Mouse (Mus musculus): ENCODE results near the gene Mtmr3. TPM values are rescaled to one million over a fixed set of nuclear protein-coding genes. Genes with fewer than 3 reads are reported as not detected.
"Not testable (repeated sequence)": the region's sequence is repeated elsewhere in the genome, so short reads cannot be mapped to it uniquely, and the experiment has no call there.

Gene Mtmr3
- total RNA-seq, 2 experiments from 2014 or later, result 48.1 to 49.5 TPM

DNA sequence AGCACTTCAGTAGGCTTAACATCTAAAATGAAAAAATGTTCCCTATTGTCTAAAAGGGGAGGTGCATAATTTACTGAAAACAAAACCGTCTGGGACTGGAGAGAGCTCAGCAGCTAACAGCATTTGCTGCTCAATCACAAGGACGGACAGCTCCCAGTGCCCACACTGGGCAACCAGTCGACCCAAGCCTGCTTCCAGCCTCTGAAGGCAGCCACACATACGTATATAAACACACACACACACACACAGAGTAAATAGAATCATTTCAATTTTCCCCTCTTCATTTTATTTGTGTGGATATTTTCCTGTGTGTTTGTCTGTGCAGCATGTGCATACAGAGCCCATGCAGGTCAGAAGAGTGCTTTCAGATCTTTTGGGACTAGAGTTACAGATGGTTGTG is 49.3 kb downstream of the Mtmr3 start:
- intact Hi-C loops (cut with DNase I), result no loop called here
- no peak for DNase-seq
- Histone ChIP-seq H3K4me3 (no peak overlapping the region), H3K27ac (peak overlapping the region; percentile 65)
- TF ChIP-seq CTCF (IDR thresholded peaks at IDR 0.05), result no peak

GRCm38 (mm10) chr11:4544627-4544921 is 50.1 kb downstream of the Mtmr3 start:
- H3K4me3 ChIP-seq; H3K27ac ChIP-seq; intact Hi-C loops (cut with DNase I); DNase-seq: not testable (repeated sequence)

DNA sequence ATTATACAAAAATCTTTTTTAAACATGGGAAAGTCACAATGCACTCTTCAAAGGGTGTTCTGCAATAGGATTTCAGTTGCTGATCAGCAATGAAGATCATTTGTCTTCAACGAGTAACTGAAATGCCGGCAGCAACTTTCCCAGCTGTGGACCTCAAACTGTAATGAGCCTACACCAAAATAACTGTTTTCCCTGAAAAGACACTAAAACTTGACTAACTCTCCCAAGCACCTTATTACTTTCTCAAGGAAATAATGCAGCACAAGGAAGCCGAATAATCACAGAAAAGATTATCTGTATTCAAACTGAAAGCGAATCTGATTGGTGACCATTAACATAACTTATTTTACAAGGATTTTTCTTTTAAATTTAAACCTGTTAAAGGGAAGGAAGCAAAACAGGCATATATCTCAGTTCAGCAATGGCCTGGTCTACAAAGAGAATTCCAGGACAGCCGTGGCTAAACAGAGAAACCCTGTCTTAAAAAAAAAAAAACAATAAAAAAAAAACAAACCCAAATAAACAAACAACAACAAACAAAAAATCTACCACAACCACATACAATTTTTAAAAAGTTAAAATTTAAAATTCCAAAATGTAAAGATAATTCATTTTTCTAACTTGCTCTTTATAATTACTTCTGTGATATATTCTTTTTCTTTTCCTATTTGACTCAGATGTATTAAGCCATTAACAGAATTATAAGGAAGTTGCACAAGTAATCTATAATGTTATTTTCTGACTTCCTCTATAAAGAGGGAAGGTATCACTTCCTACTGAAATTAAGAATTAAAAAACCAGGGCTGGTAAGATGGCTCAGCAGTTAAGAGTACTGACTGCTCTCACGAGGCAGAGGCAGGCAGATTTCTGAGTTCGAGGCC is 50.7 kb downstream of the Mtmr3 start:
- no peak for TF ChIP-seq CTCF (IDR thresholded peaks at IDR 0.05)
- no peak for DNase-seq
- intact Hi-C loops (cut with DNase I), result no loop called here
- Histone ChIP-seq H3K4me3 (no peak overlapping the region), H3K27ac (no peak overlapping the region)

DNA sequence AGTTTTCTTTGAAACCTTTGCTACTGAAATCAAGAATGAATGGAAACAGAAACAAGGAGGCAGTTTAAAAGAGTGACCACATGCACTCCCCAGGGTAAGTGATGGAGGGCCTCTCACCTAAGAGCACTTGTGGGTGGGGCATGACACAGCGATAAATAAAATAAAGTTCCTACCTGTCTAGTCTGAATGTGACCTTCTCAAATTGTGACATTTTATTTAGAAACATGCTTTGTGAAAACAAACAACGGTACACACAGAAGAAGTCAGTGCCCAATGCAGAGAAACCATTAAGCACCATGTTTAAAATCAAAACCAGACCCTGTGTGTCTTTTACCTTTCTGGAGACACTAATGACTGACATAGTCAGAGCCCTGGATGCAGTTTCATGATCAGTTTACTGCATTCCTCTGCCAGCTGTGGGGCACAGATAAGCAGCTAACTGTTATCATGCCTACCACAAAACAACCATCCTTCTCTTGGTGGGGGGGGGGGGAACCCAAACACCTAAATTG is 51.6 kb downstream of the Mtmr3 start:
- no peak for DNase-seq
- TF ChIP-seq CTCF (IDR thresholded peaks at IDR 0.05), result no peak
- no peak overlapping the region for H3K27ac ChIP-seq
- intact Hi-C loops (cut with DNase I), result no loop called here
- no peak overlapping the region for H3K4me3 ChIP-seq

DNA sequence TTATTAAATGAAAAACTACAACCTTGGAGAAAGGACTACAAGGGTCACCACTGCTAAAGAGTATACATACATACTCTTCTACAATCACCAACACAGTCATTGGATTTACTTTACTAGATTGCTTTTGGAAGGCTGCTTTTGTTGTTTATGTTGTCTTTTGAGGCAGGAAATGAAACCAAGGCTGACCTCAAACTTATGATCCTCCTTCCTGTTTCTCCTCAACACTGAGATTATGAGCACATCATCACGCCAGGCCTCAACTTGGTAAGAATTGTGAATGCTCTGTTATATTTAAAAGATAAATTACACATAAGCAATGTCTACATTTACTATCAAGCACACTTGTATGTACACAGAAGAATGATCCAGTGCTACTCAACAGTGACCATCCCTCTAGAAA is 58.0 kb downstream of the Mtmr3 start:
- no peak for TF ChIP-seq CTCF (IDR thresholded peaks at IDR 0.05)
- intact Hi-C loops (cut with DNase I), result loop anchor here (5.0 kb wide), 1 partner anchor 56 kb away; the partner anchor contains the start of gene Mtmr3
- Histone ChIP-seq H3K4me3 (no peak overlapping the region), H3K27ac (no peak overlapping the region)
- no peak for DNase-seq

GRCm38 (mm10) chr11:4527132-4527531 is 67.5 kb downstream of the Mtmr3 start:
- Histone ChIP-seq H3K4me3 (no peak overlapping the region), H3K27ac (no peak overlapping the region)
- intact Hi-C loops (cut with DNase I), result no loop called here
- TF ChIP-seq CTCF (IDR thresholded peaks at IDR 0.05), result no peak
- no peak for DNase-seq

DNA sequence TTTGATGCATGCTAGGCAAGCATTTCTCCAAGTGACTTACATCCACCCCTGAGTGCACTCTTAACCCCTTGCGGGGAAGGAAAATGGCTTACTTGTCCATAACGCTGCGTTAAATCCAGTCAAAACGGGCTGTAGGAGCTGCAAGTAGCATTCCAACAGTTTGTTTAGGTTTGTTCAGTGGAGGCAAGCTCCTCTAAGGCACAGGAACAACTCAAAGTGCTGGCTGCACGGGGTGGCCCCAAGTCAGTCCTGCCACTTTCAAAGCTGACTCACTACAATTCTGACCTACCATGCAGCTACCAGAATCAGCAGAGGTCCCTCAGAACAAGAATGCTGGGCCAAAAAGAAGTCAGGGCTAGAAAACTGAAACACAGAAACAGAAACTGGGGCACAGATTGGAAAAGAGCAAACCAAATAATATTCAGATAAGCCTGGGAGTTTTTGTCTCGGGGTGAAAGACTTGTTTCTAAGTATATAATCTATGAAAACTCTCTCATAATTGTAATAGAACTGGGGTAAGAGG is 72.5 kb downstream of the Mtmr3 start:
- Histone ChIP-seq H3K27ac (no peak overlapping the region), H3K4me3 (no peak overlapping the region)
- intact Hi-C loops (cut with DNase I), result no loop called here
- no peak for DNase-seq
- no peak for TF ChIP-seq CTCF (IDR thresholded peaks at IDR 0.05)

DNA sequence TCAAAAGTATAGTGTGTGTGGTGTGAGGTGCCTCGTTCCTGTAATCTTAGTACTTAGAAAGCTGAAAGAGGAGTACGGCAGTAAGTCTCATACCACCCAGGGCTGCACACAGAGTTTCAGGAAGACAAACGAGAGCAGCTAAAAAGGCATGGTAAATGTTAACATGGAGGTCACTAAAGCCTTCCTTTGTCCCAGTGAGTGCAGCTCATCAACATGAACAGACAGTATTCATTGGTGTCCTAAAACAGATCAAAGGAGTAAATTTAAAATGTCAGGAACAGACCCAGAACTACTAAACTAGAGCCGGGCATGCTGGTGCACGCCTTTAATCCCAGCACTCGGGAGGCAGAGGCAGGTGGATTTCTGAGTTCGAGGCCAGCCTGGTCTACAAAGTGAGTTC is 75.7 kb downstream of the Mtmr3 start:
- intact Hi-C loops (cut with DNase I), result no loop called here
- TF ChIP-seq CTCF (IDR thresholded peaks at IDR 0.05), result no peak
- no peak overlapping the region for H3K27ac ChIP-seq
- no peak overlapping the region for H3K4me3 ChIP-seq
- no peak for DNase-seq

GRCm38 (mm10) chr11:4507421-4507820 is 87.2 kb downstream of the Mtmr3 start:
- H3K4me3 ChIP-seq, result no peak overlapping the region
- intact Hi-C loops (cut with DNase I), result loop anchor here (5.0 to 10.0 kb wide), 2 partner anchors 135 to 317 kb away; no protein-coding TSS in a partner anchor
- no peak for TF ChIP-seq CTCF (IDR thresholded peaks at IDR 0.05)
- peak overlapping the region; percentile 57; the same call in 1 of the 2 replicates for H3K27ac ChIP-seq
- no peak for DNase-seq

- H3K27ac ChIP-seq, result no peak overlapping the region
- intact Hi-C loops (cut with DNase I), result loop anchor here (5.0 to 10.0 kb wide), 2 partner anchors 136 to 318 kb away; no protein-coding TSS in a partner anchor
Observed at GRCm38 (mm10) chr11:4506486-4506885, 88.2 kb downstream of the Mtmr3 start.

DNA sequence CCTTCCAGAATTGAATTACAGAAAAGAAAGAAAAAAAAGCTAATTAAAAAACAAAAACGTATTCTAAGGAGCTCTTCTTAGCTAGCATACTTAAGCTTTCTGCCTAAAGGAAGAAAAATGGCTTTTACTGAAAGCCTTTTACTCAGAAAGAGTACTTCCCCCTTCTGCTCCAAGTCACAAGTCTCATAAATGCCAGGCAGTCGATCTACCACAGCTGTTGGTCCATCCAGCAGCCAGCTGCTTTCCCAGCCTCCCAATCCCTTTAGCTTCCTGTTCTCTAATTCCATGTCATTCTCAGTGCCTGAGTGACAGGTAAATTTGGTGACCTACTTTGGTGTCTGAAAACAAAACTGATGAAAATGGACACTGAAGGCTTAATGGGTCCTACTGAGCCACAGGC is 92.5 kb downstream of the Mtmr3 start:
- no peak for DNase-seq
- TF ChIP-seq CTCF (IDR thresholded peaks at IDR 0.05), result no peak
- H3K27ac ChIP-seq, result no peak overlapping the region

More at GRCm38 (mm10) chr11:4506486-4506885, 88.2 kb downstream of the Mtmr3 start:
- no peak for DNase-seq
- TF ChIP-seq CTCF (IDR thresholded peaks at IDR 0.05), result no peak
- H3K4me3 ChIP-seq, result no peak overlapping the region

GRCm38 (mm10) chr11:4500826-4501225 is 93.8 kb downstream of the Mtmr3 start:
- peak; percentile 59 for TF ChIP-seq CTCF (IDR thresholded peaks at IDR 0.05)
- DNase-seq, result no peak
- no peak overlapping the region for H3K27ac ChIP-seq
- intact Hi-C loops (cut with DNase I), result loop anchor here (5.0 to 10.0 kb wide), 3 partner anchors 91 to 324 kb away; partner anchors contain the start of genes Mtmr3, Uqcr10 and Zmat5
- H3K4me3 ChIP-seq, result no peak overlapping the region

More for the DNA sequence above, 92.5 kb downstream of the Mtmr3 start:
- no peak overlapping the region for H3K4me3 ChIP-seq
- intact Hi-C loops (cut with DNase I), result loop anchor here (5.0 to 10.0 kb wide), 3 partner anchors 90 to 323 kb away; partner anchors contain the start of genes Mtmr3, Uqcr10 and Zmat5

DNA sequence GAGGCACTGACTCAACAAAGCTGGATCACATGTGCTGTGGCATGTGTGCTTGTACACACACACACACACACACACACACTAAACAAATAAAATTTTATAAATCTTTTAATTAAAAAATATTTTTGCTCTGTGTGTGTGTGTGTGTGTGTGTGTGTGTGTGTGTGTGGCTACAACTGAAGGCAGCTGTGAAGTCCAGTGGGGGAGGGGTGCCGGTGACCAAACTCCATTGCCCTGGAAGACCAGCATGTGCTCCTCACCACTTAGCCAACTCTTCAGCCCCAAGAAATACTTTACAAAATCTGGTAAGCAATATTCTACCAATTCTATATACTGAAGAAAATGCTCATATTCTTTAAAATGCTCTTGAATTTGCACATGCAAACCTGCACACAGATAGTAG is 94.4 kb downstream of the Mtmr3 start:
- H3K27ac ChIP-seq, result no peak overlapping the region
- no peak for DNase-seq
- intact Hi-C loops (cut with DNase I), result loop anchor here (5.0 to 10.0 kb wide), 3 partner anchors 92 to 325 kb away; partner anchors contain the start of genes Mtmr3, Uqcr10 and Zmat5
- no peak overlapping the region for H3K4me3 ChIP-seq
- TF ChIP-seq CTCF (IDR thresholded peaks at IDR 0.05), result no peak
